Mouse (Mus musculus) erythroid progenitor cell, adult 5-6 weeks (primary cell): ENCODE data around the gene Mlana. TPM values are rescaled to one million over a fixed set of nuclear protein-coding genes. Genes with fewer than 3 reads are reported as not detected.

Experiments used
- ATAC-seq: replicated peaks from 2 replicates; pipeline ENCODE4 v1.8.0; 2016; ENCODE audit warnings: moderate number of reproducible peaks, mild to moderate bottlenecking, moderate TSS enrichment, inconsistent platforms; ENCODE audit not compliant: poor library complexity, low FRiP score, severe bottlenecking
- total RNA-seq, 2 experiments: library from RNA; stranded (forward) in 1 of 2; stranded (reverse) in 1 of 2; fragments of 150-400 nt in 1 of 2; fragments of 186-747, 209-891 nt in 1 of 2; gene quantifications; 2 replicates each; pipeline versions ENCODE4 v1.2.3 to v1.2.4; 2015 to 2017; ENCODE audit warnings: low replicate concordance in 2 of 2

Gene Mlana
- total RNA-seq, 2 experiments from 2014 or later, result not detected

GRCm38 (mm10) chr19:29672660-29673059 is 25.0 kb upstream of the Mlana start:
- no peak for ATAC-seq

DNA sequence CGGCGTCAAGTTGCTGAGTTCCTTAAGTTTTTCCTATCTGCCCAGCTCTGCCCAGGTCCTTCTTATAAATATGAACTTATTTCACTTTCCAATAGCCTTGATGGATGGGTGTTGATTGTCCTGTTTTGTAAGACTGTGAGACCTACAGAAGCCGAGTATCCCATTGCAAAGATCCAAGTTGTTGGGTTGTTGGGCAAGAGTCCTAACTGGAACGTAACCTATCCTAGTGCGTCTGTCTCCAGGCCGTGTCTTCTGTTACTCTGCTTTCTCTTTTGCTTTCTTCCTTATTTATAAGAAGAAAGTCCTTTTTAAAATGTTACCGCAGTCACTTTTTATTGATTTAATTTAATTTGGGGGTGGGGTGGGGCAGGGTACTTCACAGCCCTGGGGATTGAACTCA is 22.7 kb upstream of the Mlana start:
- ATAC-seq, result no peak

- no peak for ATAC-seq
Measured at GRCm38 (mm10) chr19:29675562-29676078, 22.0 kb upstream of the Mlana start.

DNA sequence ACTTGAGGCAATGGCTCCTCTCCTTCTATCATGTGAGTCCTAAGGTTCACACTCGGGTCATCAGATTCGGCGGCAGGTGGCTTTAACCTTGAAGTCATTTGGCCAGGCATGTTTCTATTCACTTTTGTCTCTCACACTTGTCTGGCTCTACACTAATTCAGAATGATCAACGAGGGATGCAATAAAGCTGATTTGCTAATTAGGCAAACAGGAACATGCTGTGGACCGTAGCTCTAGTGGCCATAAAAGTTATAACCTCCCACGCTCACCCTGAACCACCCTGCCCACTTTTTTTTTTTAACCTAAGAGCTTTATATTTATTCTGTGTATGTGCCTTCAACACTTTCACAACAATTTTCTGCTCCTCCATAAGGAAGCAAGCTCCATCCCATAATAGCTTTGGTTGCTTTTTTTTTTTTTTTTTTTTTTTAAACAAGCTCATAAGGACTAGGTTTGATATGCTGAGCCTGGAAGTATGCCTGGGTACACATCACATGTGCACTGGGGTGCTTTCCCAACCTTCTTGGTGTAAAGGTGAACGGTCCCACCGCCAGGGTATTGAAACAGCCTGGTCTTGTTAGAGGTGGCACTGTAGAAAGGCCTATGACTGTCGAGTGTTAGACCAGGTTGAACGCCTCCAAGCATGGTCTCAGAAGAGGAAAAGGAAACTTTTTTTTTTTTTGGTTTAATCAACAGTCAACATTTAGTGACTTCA is 21.0 kb upstream of the Mlana start:
- ATAC-seq, result no peak

DNA sequence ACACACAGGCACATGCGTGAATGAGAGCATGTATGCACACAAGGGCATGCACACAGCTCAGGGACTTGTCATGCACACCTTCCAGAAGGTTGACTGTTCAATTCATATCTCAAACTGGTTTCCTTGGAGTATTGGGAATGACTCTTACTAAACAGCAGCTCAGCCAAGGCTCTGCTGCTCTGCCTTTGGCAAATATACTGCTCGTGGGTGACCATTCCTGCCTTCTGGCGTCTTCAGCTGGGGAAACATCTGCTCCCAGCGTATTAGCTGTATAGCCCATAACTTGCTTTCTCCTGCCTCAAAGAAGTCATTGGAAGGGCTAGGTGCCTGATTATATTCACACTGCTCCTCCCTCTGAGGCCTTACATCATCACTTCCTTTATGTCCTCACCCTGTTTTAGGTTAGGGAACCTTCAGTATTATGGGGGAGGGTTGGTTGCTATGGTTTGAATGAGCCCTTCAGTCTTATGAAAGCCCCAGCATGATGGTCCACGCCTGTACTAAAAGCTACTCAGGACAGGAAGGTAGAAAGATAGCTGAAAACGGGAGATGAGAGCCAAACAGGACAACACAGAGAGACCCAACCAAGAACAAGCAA is 19.3 kb upstream of the Mlana start:
- no peak for ATAC-seq

- no peak for ATAC-seq
Measured at GRCm38 (mm10) chr19:29680182-29681152, 17.2 kb upstream of the Mlana start.

GRCm38 (mm10) chr19:29683844-29684540 is 13.6 kb upstream of the Mlana start:
- ATAC-seq, result peak; percentile 67; the same call in 1 of the 2 replicates

DNA sequence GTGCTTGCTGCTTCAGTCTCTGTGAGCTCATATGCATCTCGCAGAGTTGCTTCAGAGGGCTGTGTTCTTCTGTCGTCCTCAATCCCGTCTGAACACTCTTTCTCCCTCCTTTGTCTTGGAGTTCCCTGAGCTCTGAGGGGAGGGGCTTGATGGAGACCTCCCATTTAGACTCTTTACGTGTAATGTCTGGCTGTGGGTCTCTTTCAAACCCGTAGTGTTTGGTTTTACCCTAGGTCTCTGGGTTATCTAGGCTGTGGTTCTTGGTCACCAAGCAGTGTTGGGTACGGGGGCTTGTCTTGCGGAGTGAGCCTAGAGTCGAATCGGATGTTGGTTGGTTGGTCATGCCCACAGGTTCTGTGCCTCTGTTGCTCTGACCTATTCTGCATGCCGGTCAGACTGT is 2.6 kb upstream of the Mlana start:
- ATAC-seq, result no peak

DNA sequence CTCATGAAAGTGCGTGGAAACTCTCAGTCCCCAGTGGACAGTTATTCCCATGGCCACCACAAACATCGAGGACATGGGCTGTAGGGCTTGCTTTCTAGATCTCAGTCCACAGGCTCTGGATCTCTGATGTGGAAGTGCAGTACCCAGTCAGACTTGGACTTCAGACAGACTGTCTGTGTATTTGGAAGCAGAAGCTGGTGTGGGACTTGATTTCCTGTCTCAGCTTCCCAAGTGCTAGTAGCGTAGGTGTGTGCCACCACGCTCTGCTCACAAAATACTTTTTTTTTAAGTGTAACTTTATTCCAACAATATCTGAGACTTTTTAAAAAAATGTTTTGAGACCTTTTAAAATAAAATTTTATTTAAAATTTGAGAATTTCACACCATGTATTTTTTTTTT is 1.3 kb upstream of the Mlana start:
- no peak for ATAC-seq

- ATAC-seq, result no peak
Measured at GRCm38 (mm10) chr19:29696840-29697239, 784 bp upstream of the Mlana start.

- no peak for ATAC-seq
Measured at GRCm38 (mm10) chr19:29701707-29702106, 4.1 kb downstream of the Mlana start.

DNA sequence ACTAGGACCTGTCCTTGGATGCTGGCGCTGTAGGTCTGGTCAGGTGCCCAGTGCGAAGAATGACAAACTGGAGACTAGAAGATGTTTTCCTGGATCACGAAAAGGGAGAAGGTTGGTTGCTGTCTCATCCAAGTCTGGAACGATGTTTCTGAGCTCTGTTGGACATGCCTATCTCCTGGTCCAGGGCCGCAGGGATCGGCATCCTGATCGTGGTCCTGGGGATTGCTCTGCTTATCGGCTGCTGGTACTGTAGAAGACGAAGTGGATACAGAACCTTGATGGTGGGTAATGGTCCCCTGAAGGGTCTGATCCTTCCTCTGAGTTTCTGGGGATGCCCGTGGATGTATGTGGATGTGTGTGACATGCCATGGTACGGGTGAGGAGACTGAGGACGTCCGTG is 6.8 kb downstream of the Mlana start:
- ATAC-seq, result no peak

DNA sequence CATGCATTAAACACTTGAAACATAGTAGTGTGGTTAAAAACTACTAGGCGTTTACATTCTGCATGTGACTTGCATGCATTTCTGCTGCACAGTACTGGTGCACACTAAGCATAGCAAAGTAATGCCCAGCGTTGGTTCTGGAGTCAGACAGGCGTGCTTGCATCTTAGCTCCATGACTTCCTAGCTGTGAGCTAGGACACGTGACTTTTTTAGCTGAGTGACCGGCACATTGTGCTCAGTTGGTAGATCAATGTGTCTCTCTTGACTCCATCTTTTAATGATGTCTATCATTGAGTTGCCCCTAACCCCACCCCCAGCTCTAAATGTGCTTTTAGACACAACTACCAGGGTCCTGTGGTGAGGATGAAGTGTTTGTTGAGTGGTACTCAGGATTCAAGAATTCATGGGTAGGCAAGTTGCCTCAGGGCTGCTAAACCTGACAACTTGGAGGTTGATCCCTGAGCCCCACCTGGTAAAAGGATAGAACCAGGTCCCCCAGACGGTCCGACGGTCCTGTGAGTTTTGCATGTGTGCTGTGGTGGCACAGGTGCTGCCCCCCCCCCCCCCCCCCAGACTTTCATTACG is 9.8 kb downstream of the Mlana start:
- ATAC-seq, result no peak

DNA sequence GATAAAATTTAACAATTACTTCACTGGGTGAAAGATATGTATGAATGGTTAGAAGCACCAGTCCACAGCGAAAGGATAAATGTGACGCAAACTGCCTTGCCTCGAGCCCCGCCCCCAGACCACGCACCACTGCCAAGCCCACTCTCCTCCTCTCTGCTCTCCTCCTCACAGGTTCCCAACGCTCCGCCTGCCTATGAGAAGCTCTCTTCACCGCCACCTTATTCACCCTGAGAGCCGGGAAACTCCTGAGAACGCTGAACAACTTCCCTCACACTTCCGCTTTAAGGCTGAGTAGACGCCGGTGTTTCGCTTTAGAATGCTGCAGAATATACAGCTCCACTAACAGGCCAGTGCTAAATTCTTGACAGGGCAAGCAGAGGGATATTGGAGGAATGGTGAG is 10.4 kb downstream of the Mlana start:
- ATAC-seq, result no peak

DNA sequence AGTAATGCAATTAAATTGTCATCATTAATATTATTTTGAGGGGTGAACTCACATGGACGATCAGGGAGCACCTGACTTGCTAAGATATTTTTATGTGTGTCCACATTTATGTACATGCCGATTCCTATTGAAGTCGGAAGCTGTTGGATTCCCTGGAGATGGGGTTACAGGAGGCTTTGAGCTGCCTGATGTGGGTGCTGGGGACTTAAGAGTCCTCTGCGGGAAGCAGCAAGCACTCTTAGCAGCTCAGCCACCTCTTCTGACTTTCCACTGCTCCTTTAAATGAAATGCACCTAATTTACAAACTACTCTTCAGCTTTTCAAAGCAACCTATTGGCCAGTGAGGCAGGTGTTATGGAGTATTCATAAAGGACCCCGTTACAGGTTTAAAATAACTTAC is 10.8 kb downstream of the Mlana start:
- no peak for ATAC-seq

GRCm38 (mm10) chr19:29709461-29709860 is 11.8 kb downstream of the Mlana start:
- no peak for ATAC-seq

- no peak for ATAC-seq
Measured at GRCm38 (mm10) chr19:29713451-29713850, 15.8 kb downstream of the Mlana start.

DNA sequence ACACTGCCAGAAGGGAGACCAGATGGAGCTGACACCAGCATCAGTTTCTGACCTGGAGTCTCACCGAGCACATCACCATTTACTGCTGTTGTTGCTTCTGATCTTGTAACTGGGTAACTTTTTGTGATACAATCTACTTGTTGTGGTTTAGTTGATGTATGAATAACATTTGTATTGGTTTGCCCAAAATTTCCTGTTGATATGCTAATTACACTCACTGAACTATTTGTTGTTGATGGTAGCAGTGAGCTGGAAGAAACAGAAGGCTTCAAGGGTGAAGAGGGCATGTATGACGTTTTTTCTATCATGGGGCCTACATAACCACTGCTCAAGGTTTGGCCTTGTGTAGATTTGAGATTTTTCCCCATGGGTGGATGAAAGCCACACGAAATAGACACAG is 20.2 kb downstream of the Mlana start:
- no peak for ATAC-seq

- ATAC-seq, result no peak
Measured at GRCm38 (mm10) chr19:29718476-29718875, 20.9 kb downstream of the Mlana start.
